In the genomic region with DNA sequence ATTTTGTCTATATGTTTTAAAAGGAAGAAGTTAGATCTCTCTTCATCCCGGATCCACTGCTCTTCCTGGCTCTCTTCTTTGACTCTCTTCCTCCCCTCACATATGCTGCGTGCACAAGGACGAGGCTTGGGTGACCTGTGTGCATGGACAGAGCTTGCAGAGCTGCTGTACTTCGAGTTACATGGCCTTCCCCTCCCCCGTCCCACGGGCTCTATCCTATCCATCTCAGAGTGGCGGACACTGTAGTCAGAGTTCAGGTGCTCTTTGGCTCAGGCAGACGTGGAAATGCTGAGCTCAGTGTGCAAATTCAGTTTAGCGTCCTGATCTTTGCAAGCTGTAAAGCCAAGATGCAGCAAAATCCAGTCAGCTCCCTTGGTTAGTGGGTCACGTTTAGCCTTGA, we compare ENCODE assay signal across 22 mouse cellular contexts. TPM values are rescaled to one million over a fixed set of nuclear protein-coding genes. Genes with fewer than 3 reads are reported as not detected.
DNase-seq lines count a peak whose midpoint lies in the region; ATAC-seq lines count a peak whose summit lies in the region.
"Had no signal": no experiment of that assay in that cellular context is flagged by ENCODE, and none has a peak within 500 bp of the region (broad histone marks: within the 10 kb centered on the region; RNA-seq: fewer than 3 reads in every experiment).

No protein-coding gene starts in this region.

- no peaks in the 10 kb centered on the region for H3K9me3 ChIP-seq in heart, embryonic 13.5 days
- H3K9me3 ChIP-seq: embryonic facial prominence, embryonic 10.5 days; forebrain, embryonic 15.5 days; hindbrain, embryonic 12.5 days; liver, embryonic 13.5 days; lung, embryonic 15.5 days had no signal

- WGBS in heart, embryonic 13.5 days: 58% methylated on average over 10 of the region's 10 CpGs

- H3K4me1 ChIP-seq in heart, embryonic 13.5 days: peaks cover 60% of the 10 kb centered on the region
- H3K4me1 ChIP-seq in brown adipose tissue, adult 24 weeks (ENCODE audit: control insufficient read depth, insufficient read depth, insufficient read length, low read length): peaks cover 56% of the 10 kb centered on the region
- H3K4me1 ChIP-seq: forebrain, embryonic 15.5 days had no signal

- no peak overlapping the region for H3K9ac ChIP-seq in heart, embryonic 13.5 days
- H3K9ac ChIP-seq: forebrain, embryonic 15.5 days; hindbrain, embryonic 12.5 days; liver, embryonic 13.5 days; lung, embryonic 15.5 days had no signal

- no peak overlapping the region for H3K4me2 ChIP-seq in heart, embryonic 13.5 days
- H3K4me2 ChIP-seq: forebrain, embryonic 15.5 days; heart, embryonic 11.5 days; hindbrain, embryonic 12.5 days; liver, embryonic 13.5 days; lung, embryonic 15.5 days had no signal

- H3K36me3 ChIP-seq in heart, embryonic 13.5 days: no peaks in the 10 kb centered on the region
- H3K36me3 ChIP-seq: forebrain, embryonic 15.5 days; hindbrain, embryonic 12.5 days; lung, embryonic 15.5 days had no signal

- ATAC-seq in heart, embryonic 13.5 days (ENCODE audit: extremely low read depth, insufficient number of reproducible peaks, low FRiP score, low TSS enrichment): peak; percentile 52; the same call in 1 of the 2 replicates
- ATAC-seq: forebrain, embryonic 15.5 days; intestine, postnatal 0 days had no signal

- H3K4me3 ChIP-seq in heart, embryonic 13.5 days: no peak overlapping the region
- no peak overlapping the region for H3K4me3 ChIP-seq in brown adipose tissue, adult 24 weeks (ENCODE audit: insufficient read depth, low read depth, low read length)
- H3K4me3 ChIP-seq: embryonic facial prominence, embryonic 10.5 days; forebrain, embryonic 15.5 days; hindbrain, embryonic 12.5 days; layer of hippocampus, adult 2 months; liver, embryonic 13.5 days; lung, embryonic 15.5 days had no signal

- H3K27me3 ChIP-seq in heart, embryonic 13.5 days (replicated peaks): no peaks in the 10 kb centered on the region
- H3K27me3 ChIP-seq: forebrain, embryonic 15.5 days; hindbrain, embryonic 12.5 days; liver, embryonic 13.5 days; lung, embryonic 15.5 days had no signal

- DNase-seq in adrenal gland, postnatal 10 days: peak; percentile 51
- no peak for DNase-seq in adrenal gland, adult 8-10 months
- DNase-seq in heart, adult 8-10 months (ENCODE audit: low spot score): no peak
- DNase-seq in kidney, postnatal 10 days: peak; percentile 63
- DNase-seq in kidney, postnatal 14 days: no peak
- DNase-seq in frontal cortex, postnatal 25 days (ENCODE audit: low spot score in 2 of 2): no peak
- DNase-seq: cerebellum, adult 11 months; cerebellum, adult 9-11 months; gastrocnemius, postnatal 14 days; heart, postnatal 14 days; liver, embryonic 13.5 days; lung, postnatal 36 days; thymus, postnatal 14 days had no signal

- H3K27ac ChIP-seq in heart, embryonic 13.5 days (replicated peaks): no peak overlapping the region
- H3K27ac ChIP-seq in brown adipose tissue, adult 24 weeks (replicated peaks; ENCODE audit: low read depth, low read length): peak overlapping the region; percentile 69
- H3K27ac ChIP-seq: embryonic facial prominence, embryonic 10.5 days; forebrain, embryonic 15.5 days; hindbrain, embryonic 12.5 days; layer of hippocampus, adult 2 months; liver, embryonic 13.5 days; lung, embryonic 15.5 days had no signal

RNA-seq across cellular contexts. Expression of a gene that starts 10.1 kb away (rescaled TPM):
- 10 to 100 TPM; 35.0 to 39.0 TPM for total RNA-seq in adrenal gland, postnatal 10 days (2021)
- 10 to 100 TPM; 26.9 to 37.0 (median 28.7) TPM for total RNA-seq in adrenal gland, adult 8-10 months (2022)
- polyA plus RNA-seq in heart, embryonic 13.5 days (2015; fragmentation: Nextera tagmentation; extraction: Ambion mirVana): 1.6 and 2.3 TPM in 2 replicates
- total RNA-seq in heart, adult 8-10 months (2022): 10 to 100 TPM; 22.7 to 33.0 (median 28.0) TPM
- 14.5 and 22.4 TPM in 2 replicates for polyA plus RNA-seq in brown adipose tissue, adult 24 weeks (2012; ENCODE audit: insufficient read depth, insufficient read length, missing spikeins)

Comparison
In these comparisons a context has a peak if more than half of its experiments do, and no peak if none do; other contexts are left out.
1. DNase-seq: peak in adrenal gland, postnatal 10 days (single experiment) and kidney, postnatal 10 days (single experiment); none in adrenal gland, adult 8-10 months (single experiment), heart, adult 8-10 months (single experiment), kidney, postnatal 14 days (single experiment) and frontal cortex, postnatal 25 days (0 of 2).